Mouse (Mus musculus) cerebellum, adult 2 months (tissue): Measurements from ENCODE around the gene Tfdp2.

Experiments
- CTCF ChIP-seq: fragments of 200-500 bp; IDR thresholded peaks from 2 replicates; pipeline ENCODE4 v1.5.1; 2011; ENCODE audit warnings: low read depth, mild to moderate bottlenecking, control low read depth, low read length, moderate library complexity, borderline replicate concordance; ENCODE audit not compliant: insufficient read depth
- POLR2A ChIP-seq: fragments of 200-500 bp; IDR thresholded peaks from 2 replicates; pipeline ENCODE4 v1.6.1; 2011; ENCODE audit warnings: low read length, control low read depth, borderline replicate concordance; ENCODE audit not compliant: insufficient read depth

DNA sequence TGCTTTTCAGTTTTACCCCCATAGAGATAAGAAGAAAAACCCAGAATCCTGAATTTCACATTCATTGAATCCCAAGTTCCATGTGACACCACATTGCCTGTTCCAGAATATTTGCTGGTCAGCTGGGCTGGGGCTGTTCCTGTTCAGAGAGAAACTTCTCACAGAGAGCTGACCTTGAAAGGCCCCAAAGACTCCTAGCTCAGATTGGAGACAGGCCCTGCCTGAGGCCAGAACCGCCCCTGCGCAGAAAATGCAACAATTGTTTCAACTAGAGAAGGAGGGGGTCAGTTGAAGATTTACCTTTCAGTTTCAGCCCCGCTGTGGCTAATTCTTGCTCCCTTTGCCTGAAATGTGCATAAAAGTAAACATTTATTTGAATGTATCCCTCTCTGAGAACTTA, 35.3 kb upstream of the Tfdp2 start:
- no peak for TF ChIP-seq CTCF
- TF ChIP-seq POLR2A = no peak
